24 mouse cellular contexts compared by ENCODE assay signal in genomic region chr19:16624994-16625393, GRCm38 (mm10).
A peak's percentile ranks its signal among the peaks of the same experiment; 100 is the strongest.
DNase-seq lines count a peak whose midpoint lies in the region; ATAC-seq and TF ChIP-seq lines count a peak whose summit lies in the region.
"Had no signal": no experiment of that assay in that cellular context is flagged by ENCODE, and none has a peak within 500 bp of the region (broad histone marks: within the 10 kb centered on the region; RNA-seq: fewer than 3 reads in every experiment).

No protein-coding gene starts in this region.

- no peak overlapping the region for H3K9ac ChIP-seq in kidney, postnatal 0 days (ENCODE audit: low read depth, low read length)
- H3K9ac ChIP-seq in kidney, embryonic 15.5 days = no peak overlapping the region
- peak overlapping the region; percentile 38 for H3K9ac ChIP-seq in MEL (ENCODE audit: control insufficient read depth, low read depth, low read length, poor library complexity, severe bottlenecking)
- H3K9ac ChIP-seq: embryonic facial prominence, embryonic 12.5 days; forebrain, embryonic 13.5 days; forebrain, embryonic 15.5 days; forebrain, postnatal 0 days had no signal

- H3K4me2 ChIP-seq in kidney, postnatal 0 days (ENCODE audit: low read length) = no peak overlapping the region
- H3K4me2 ChIP-seq in kidney, embryonic 15.5 days = no peak overlapping the region
- H3K4me2 ChIP-seq: embryonic facial prominence, embryonic 12.5 days; forebrain, embryonic 13.5 days; forebrain, embryonic 15.5 days had no signal

- ATAC-seq in kidney, postnatal 0 days (replicated peaks; ENCODE audit: low FRiP score, low read depth) = no peak
- ATAC-seq in kidney, embryonic 15.5 days (replicated peaks; ENCODE audit: low FRiP score) = no peak
- ATAC-seq: activated CD4-positive, CD25-positive, alpha-beta regulatory T cell, adult 4 months; CD4-positive, CD25-positive, alpha-beta regulatory T cell, adult 4 months; Patski had no signal

- no peaks in the 10 kb centered on the region for H3K9me3 ChIP-seq in kidney, postnatal 0 days (replicated peaks; ENCODE audit: low read length)
- H3K9me3 ChIP-seq in kidney, embryonic 15.5 days (replicated peaks) = no peaks in the 10 kb centered on the region
- no peaks in the 10 kb centered on the region for H3K9me3 ChIP-seq in MEL (replicated peaks; ENCODE audit: insufficient read depth, low read length)
- H3K9me3 ChIP-seq: embryonic facial prominence, embryonic 10.5 days; embryonic facial prominence, embryonic 12.5 days; forebrain, embryonic 13.5 days; forebrain, embryonic 15.5 days; G1E had no signal

- no peaks in the 10 kb centered on the region for H3K79me2 ChIP-seq in MEL (ENCODE audit: control insufficient read depth, insufficient read depth, low read length, poor library complexity)

- H3K27ac ChIP-seq in kidney, postnatal 0 days = no peak overlapping the region
- H3K27ac ChIP-seq in kidney, embryonic 15.5 days = no peak overlapping the region
- H3K27ac ChIP-seq in MEL (ENCODE audit: control insufficient read depth, low read depth, low read length) = peak overlapping the region; percentile 71
- H3K27ac ChIP-seq: embryonic facial prominence, embryonic 10.5 days; embryonic facial prominence, embryonic 12.5 days; forebrain, embryonic 13.5 days; forebrain, embryonic 15.5 days had no signal

- H3K4me3 ChIP-seq in kidney, postnatal 0 days (replicated peaks; ENCODE audit: low read depth, low read length) = no peak overlapping the region
- H3K4me3 ChIP-seq in kidney, embryonic 15.5 days (replicated peaks) = no peak overlapping the region
- H3K4me3 ChIP-seq in MEL (ENCODE audit: control insufficient read depth in 1 of 2, insufficient read depth in 1 of 2, low read depth in 2 of 2, low read length in 2 of 2) = peak overlapping the region in 1 of 2 experiments; percentile 18; a peak in 1 of 4 replicates
- H3K4me3 ChIP-seq: embryonic facial prominence, embryonic 10.5 days; embryonic facial prominence, embryonic 12.5 days; forebrain, embryonic 13.5 days; forebrain, embryonic 15.5 days had no signal

- no peaks in the 10 kb centered on the region for H3K4me1 ChIP-seq in kidney, postnatal 0 days (replicated peaks; ENCODE audit: insufficient read depth, low read length)
- 0 out of 2 replicates have a peak, but pooled peaks cover 3% of the 10 kb centered on the region for H3K4me1 ChIP-seq in kidney, embryonic 15.5 days
- peaks cover 18 to 25% of the 10 kb centered on the region in 2 experiments for H3K4me1 ChIP-seq in MEL (ENCODE audit: control insufficient read depth in 1 of 2, insufficient read depth in 2 of 2, low read length in 2 of 2)
- H3K4me1 ChIP-seq: embryonic facial prominence, embryonic 12.5 days; forebrain, embryonic 13.5 days; forebrain, embryonic 15.5 days had no signal

- no peak for TF ChIP-seq CTCF in kidney, postnatal 0 days (IDR thresholded peaks at IDR 0.05; ENCODE audit: low read depth)
- no peak for TF ChIP-seq CTCF in MEL (IDR thresholded peaks at IDR 0.05 in 2 of 3, conservative IDR thresholded peaks at IDR 0.05 in 1 of 3; ENCODE audit: control insufficient read depth in 1 of 3, insufficient read depth in 1 of 3, low read depth in 2 of 3, low read length in 3 of 3, poor library complexity in 1 of 3, severe bottlenecking in 1 of 3)

- TF ChIP-seq RAD21 in MEL (IDR thresholded peaks at IDR 0.05; ENCODE audit: low read depth, low read length) = no peak

- peak; percentile 6 for DNase-seq in kidney, postnatal 0 days (ENCODE audit: low spot score)
- DNase-seq in 3T3-L1 (ENCODE audit: low read depth, low spot score) = peak; percentile 29
- peak; percentile 60 for DNase-seq in MEL (ENCODE audit: low read depth, low spot score)
- no peak for DNase-seq in lung, postnatal 4 days
- DNase-seq in gastrocnemius, postnatal 25 days = no peak
- DNase-seq: adrenal gland, adult 8-10 months; adrenal gland, postnatal 14 days; B cell, adult 2 months; cerebellum, adult 11-12 months; cerebellum, adult 2 months; cerebellum, adult 9-10 months; cerebellum, postnatal 10 days; cerebellum, postnatal 25 days; forebrain, postnatal 0 days had no signal

- H3K27me3 ChIP-seq in kidney, postnatal 0 days (ENCODE audit: insufficient read depth, low read length) = no peaks in the 10 kb centered on the region
- no peaks in the 10 kb centered on the region for H3K27me3 ChIP-seq in kidney, embryonic 15.5 days
- no peaks in the 10 kb centered on the region for H3K27me3 ChIP-seq in MEL (ENCODE audit: control insufficient read depth in 1 of 2, insufficient read depth in 2 of 2, low read length in 2 of 2)
- H3K27me3 ChIP-seq: CH12.LX; embryonic facial prominence, embryonic 12.5 days; forebrain, embryonic 13.5 days; forebrain, embryonic 15.5 days; Patski had no signal

- no peak for TF ChIP-seq POLR2A in MEL (IDR thresholded peaks at IDR 0.05; ENCODE audit: control insufficient read depth in 1 of 2, insufficient read depth in 1 of 2, low read depth in 1 of 2, low read length in 2 of 2, poor library complexity in 1 of 2)

- peak; percentile 26 to 72; a peak in 3 of 4 replicates for TF ChIP-seq EP300 in MEL (IDR thresholded peaks at IDR 0.05; ENCODE audit: low read depth in 1 of 2, low read length in 2 of 2)

- no peaks in the 10 kb centered on the region for H3K36me3 ChIP-seq in kidney, postnatal 0 days (ENCODE audit: insufficient read depth, low read length)
- no peaks in the 10 kb centered on the region for H3K36me3 ChIP-seq in kidney, embryonic 15.5 days
- peaks cover 2 to 36% of the 10 kb centered on the region in 2 experiments; a peak in 3 of 4 replicates for H3K36me3 ChIP-seq in MEL (ENCODE audit: control insufficient read depth in 1 of 2, insufficient read depth in 2 of 2, low read length in 2 of 2)
- H3K36me3 ChIP-seq: embryonic facial prominence, embryonic 10.5 days; embryonic facial prominence, embryonic 12.5 days; forebrain, embryonic 15.5 days had no signal

TF ChIP-seq in MEL, 35 proteins besides CTCF, POLR2A, EP300 and RAD21:
- TF ChIP-seq GATA1 (IDR thresholded peaks at IDR 0.05; ENCODE audit: low read depth, low read length) = peak; percentile 4; the same call in 1 of the 2 replicates
- no peak for TF ChIP-seq MYC (IDR thresholded peaks at IDR 0.05; ENCODE audit: low read depth, low read length)
- no peak for TF ChIP-seq CHD1 (IDR thresholded peaks at IDR 0.05; ENCODE audit: low read depth, low read length)
- TF ChIP-seq CHD2 (IDR thresholded peaks at IDR 0.05; ENCODE audit: low read length) = no peak
- TF ChIP-seq ETS1 (IDR thresholded peaks at IDR 0.05; ENCODE audit: low read depth, low read length) = peak; percentile 50; the same call in 1 of the 2 replicates

Comparison
In these comparisons a context has a peak if more than half of its experiments do, and no peak if none do; other contexts are left out.
1. DNase-seq: peak in kidney, postnatal 0 days (single experiment), 3T3-L1 (single experiment) and MEL (single experiment); none in lung, postnatal 4 days (0 of 2) and gastrocnemius, postnatal 25 days (single experiment).